Mouse (Mus musculus): ENCODE results near the gene Mdk.

The Mdk gene

GRCm38 (mm10) chr2:91906141-91906540 is 26.0 kb downstream of the Mdk start:
- DNase-seq = no peak

- no peak for DNase-seq
Measured at GRCm38 (mm10) chr2:91904618-91905307, 27.3 kb downstream of the Mdk start.

- no peak for DNase-seq
Measured at GRCm38 (mm10) chr2:91903171-91903925, 28.7 kb downstream of the Mdk start.

- no peak for DNase-seq
Measured at GRCm38 (mm10) chr2:91902336-91902735, 29.8 kb downstream of the Mdk start.

- no peak for DNase-seq
Measured at GRCm38 (mm10) chr2:91900431-91900830, 31.7 kb downstream of the Mdk start.

- no peak for DNase-seq
Measured at GRCm38 (mm10) chr2:91899141-91899540, 33.0 kb downstream of the Mdk start.

GRCm38 (mm10) chr2:91897968-91898367 is 34.1 kb downstream of the Mdk start:
- no peak for DNase-seq

GRCm38 (mm10) chr2:91895401-91895800 is 36.7 kb downstream of the Mdk start:
- no peak for DNase-seq

GRCm38 (mm10) chr2:91894716-91895115 is 37.4 kb downstream of the Mdk start:
- no peak for DNase-seq

- no peak for DNase-seq
Measured at GRCm38 (mm10) chr2:91884616-91885015, 47.5 kb downstream of the Mdk start.

GRCm38 (mm10) chr2:91883961-91884360 is 48.1 kb downstream of the Mdk start:
- no peak for DNase-seq

Data from kidney, adult 9 months (tissue).